Mouse (Mus musculus) embryonic facial prominence, embryonic 11.5 days (tissue): ENCODE measurements around the gene Sfn. TPM values are rescaled to one million over a fixed set of nuclear protein-coding genes. Genes with fewer than 3 reads are reported as not detected.
"Not testable (repeated sequence)": the region's sequence is repeated elsewhere in the genome, so short reads cannot be mapped to it uniquely, and the experiment has no call there.

ENCODE experiments used
- ATAC-seq: fragments of 200-750 bp; cut with Nextera tagmentation; replicated peaks from 2 replicates; pipeline ENCODE4 v1.8.0; 2017; ENCODE audit warnings: low read depth; ENCODE audit not compliant: insufficient number of reproducible peaks, low FRiP score, low TSS enrichment
- DNase-seq: peaks from one replicate; pipeline ENCODE4 v3.0.0-alpha.2; 2015; ENCODE audit warnings: low spot score
- H3K27ac ChIP-seq: fragments of 300-500 bp; sonication (generic); replicated peaks from 2 replicates; pipeline ENCODE4 v1.5.1; 2014; ENCODE audit warnings: mild to moderate bottlenecking, low read depth, low read length, control low read depth
- H3K27me3 ChIP-seq: fragments of 300-500 bp; sonication (generic); 2 replicates; pipeline ENCODE4 v1.6.1; 2014; ENCODE audit warnings: mild to moderate bottlenecking, low read length, moderate library complexity, mixed read lengths; ENCODE audit not compliant: control insufficient read depth, insufficient read depth
- H3K36me3 ChIP-seq: fragments of 300-500 bp; sonication (generic); replicated peaks from 2 replicates; pipeline ENCODE4 v1.6.1; 2014; ENCODE audit warnings: low read depth, mild to moderate bottlenecking, low read length, moderate library complexity, mixed read lengths; ENCODE audit not compliant: control insufficient read depth, insufficient read depth
- H3K4me1 ChIP-seq: fragments of 300-500 bp; sonication (generic); 2 replicates; pipeline ENCODE4 v1.6.1; 2014; ENCODE audit warnings: low read length, mixed read lengths; ENCODE audit not compliant: control insufficient read depth, insufficient read depth
- H3K4me2 ChIP-seq: fragments of 300-500 bp; sonication (generic); 2 replicates; pipeline ENCODE4 v1.6.1; 2014; ENCODE audit warnings: low read depth, mild to moderate bottlenecking, control low read depth, low read length, moderate library complexity
- H3K4me3 ChIP-seq: fragments of 300-500 bp; sonication (generic); 2 replicates; pipeline ENCODE4 v1.5.1; 2014; ENCODE audit warnings: low read depth, low read length, control low read depth
- H3K9ac ChIP-seq: fragments of 300-500 bp; sonication (generic); replicated peaks from 2 replicates; pipeline ENCODE4 v1.6.1; 2014; ENCODE audit warnings: mild to moderate bottlenecking, control low read depth, low read length
- H3K9me3 ChIP-seq: fragments of 300-500 bp; sonication (generic); replicated peaks from 2 replicates; pipeline ENCODE4 v1.6.1; 2016; ENCODE audit warnings: mild to moderate bottlenecking, low read length, inconsistent platforms, mixed read lengths; ENCODE audit not compliant: control insufficient read depth
- WGBS: fragments of 180-500 bp; shearing (Covaris S2); extraction: QIAGEN DNeasy Blood & Tissue Kit; methylation state at CpG from one replicate; pipeline ENCODE4 v1.1.7; 2014; 5-methylcytosine and 5-hydroxymethylcytosine counted together
- polyA plus RNA-seq: library from polyadenylated mRNA; unstranded; fragments of >200 nt; fragmentation: Nextera tagmentation; extraction: Ambion mirVana; gene quantifications from 2 replicates; pipeline ENCODE4 v1.2.1, GENCODE M21; 2014

Gene Sfn
- 32.4 and 36.4 TPM in 2 replicates for polyA plus RNA-seq

GRCm38 (mm10) chr4:133601721-133602218 is at the start of gene Sfn:
Sfn (minus strand) TSS chr4:133602168.
- Histone ChIP-seq H3K4me2 (peak within 1 kb of the TSS; percentile 32), H3K9ac (no peak within 1 kb of the TSS), H3K4me1 (peaks cover 3% of the 10 kb centered on the region; the same call in 1 of the 2 replicates), H3K4me3 (0 out of 2 replicates have a peak within 1 kb of the TSS, but pooled peaks have one; percentile 3), H3K27ac (no peak within 1 kb of the TSS), H3K36me3 (no peaks in the 10 kb centered on the region), H3K27me3 (peaks cover 20% of the 10 kb centered on the region), H3K9me3 (no peaks in the 10 kb centered on the region)
- ATAC-seq (no peak), DNase-seq (peak; percentile 66)
- WGBS, result 2% methylated on average over 16 of the region's 16 CpGs

GRCm38 (mm10) chr4:133651445-133651844 is 49.5 kb upstream of the Sfn start:
- WGBS, result 50% methylated on average over 10 of the region's 10 CpGs
- ATAC-seq, result no peak
- no peak overlapping the region for H3K4me3 ChIP-seq

GRCm38 (mm10) chr4:133649989-133650699 is 48.2 kb upstream of the Sfn start, which contains the start of gene Zdhhc18:
Zdhhc18 (minus strand) TSS chr4:133650154.
- H3K9ac ChIP-seq, result no peak within 1 kb of the TSS
- no peak within 1 kb of the TSS for H3K27ac ChIP-seq
- ATAC-seq, result no peak
- no peaks in the 10 kb centered on the region for H3K4me1 ChIP-seq
- DNase-seq, result peak; percentile 83
- no peaks in the 10 kb centered on the region for H3K36me3 ChIP-seq
- H3K4me3 ChIP-seq, result no peak within 1 kb of the TSS
- no peak within 1 kb of the TSS for H3K4me2 ChIP-seq
- 32% methylated on average over 7 of the region's 7 CpGs for WGBS
- no peaks in the 10 kb centered on the region for H3K27me3 ChIP-seq
- H3K9me3 ChIP-seq, result 0 out of 2 replicates have a peak, but pooled peaks cover 1% of the 10 kb centered on the region

More at GRCm38 (mm10) chr4:133651445-133651844, 49.5 kb upstream of the Sfn start:
- no peak for DNase-seq
- H3K9ac ChIP-seq, result no peak overlapping the region; the same call in 1 of the 2 replicates
- H3K4me1 ChIP-seq, result no peaks in the 10 kb centered on the region
- H3K27me3 ChIP-seq, result no peaks in the 10 kb centered on the region
- H3K4me2 ChIP-seq, result no peak overlapping the region
- H3K9me3 ChIP-seq, result no peaks in the 10 kb centered on the region
- no peaks in the 10 kb centered on the region for H3K36me3 ChIP-seq
- H3K27ac ChIP-seq, result no peak overlapping the region

GRCm38 (mm10) chr4:133649464-133649863 is 47.5 kb upstream of the Sfn start:
- H3K27ac ChIP-seq, H3K4me3 ChIP-seq: not testable (repeated sequence)
- 84% methylated on average over 5 of the region's 5 CpGs for WGBS

GRCm38 (mm10) chr4:133645680-133646079 is 43.7 kb upstream of the Sfn start:
- H3K4me2 ChIP-seq, result no peak overlapping the region
- no peak overlapping the region for H3K4me3 ChIP-seq
- no peak overlapping the region for H3K9ac ChIP-seq
- 0 out of 2 replicates have a peak, but pooled peaks cover 2% of the 10 kb centered on the region for H3K9me3 ChIP-seq
- no peak for ATAC-seq
- no peak overlapping the region for H3K27ac ChIP-seq
- no peaks in the 10 kb centered on the region for H3K27me3 ChIP-seq
- no peaks in the 10 kb centered on the region for H3K4me1 ChIP-seq
- DNase-seq, result no peak
- WGBS, result 37% methylated on average over 21 of the region's 21 CpGs
- no peaks in the 10 kb centered on the region for H3K36me3 ChIP-seq

More at GRCm38 (mm10) chr4:133649464-133649863, 47.5 kb upstream of the Sfn start:
- H3K27me3 ChIP-seq, H3K4me1 ChIP-seq, ATAC-seq, H3K9me3 ChIP-seq, H3K4me2 ChIP-seq, H3K36me3 ChIP-seq, DNase-seq, H3K9ac ChIP-seq: not testable (repeated sequence)

GRCm38 (mm10) chr4:133645195-133645594 is 43.2 kb upstream of the Sfn start:
- no peak for ATAC-seq
- 0 out of 2 replicates have a peak, but pooled peaks cover 2% of the 10 kb centered on the region for H3K9me3 ChIP-seq
- H3K4me3 ChIP-seq, result no peak overlapping the region
- no peak overlapping the region for H3K4me2 ChIP-seq
- H3K4me1 ChIP-seq, result no peaks in the 10 kb centered on the region
- no peak overlapping the region for H3K9ac ChIP-seq
- 85% methylated on average over 3 of the region's 3 CpGs for WGBS
- no peak overlapping the region for H3K27ac ChIP-seq
- no peak for DNase-seq
- H3K27me3 ChIP-seq, result no peaks in the 10 kb centered on the region
- no peaks in the 10 kb centered on the region for H3K36me3 ChIP-seq

GRCm38 (mm10) chr4:133634043-133634410 is 32.1 kb upstream of the Sfn start:
- no peaks in the 10 kb centered on the region for H3K36me3 ChIP-seq
- 76% methylated on average over 5 of the region's 5 CpGs for WGBS
- ATAC-seq (no peak), DNase-seq (no peak)
- H3K4me3 ChIP-seq, result no peak overlapping the region
- no peak overlapping the region for H3K4me2 ChIP-seq
- no peaks in the 10 kb centered on the region for H3K27me3 ChIP-seq
- no peak overlapping the region for H3K27ac ChIP-seq
- H3K4me1 ChIP-seq, result no peaks in the 10 kb centered on the region
- H3K9ac ChIP-seq, result no peak overlapping the region
- H3K9me3 ChIP-seq, result no peaks in the 10 kb centered on the region
